Mouse (Mus musculus): ENCODE results near the gene Gm15319. TPM values are rescaled to one million over a fixed set of nuclear protein-coding genes. Genes with fewer than 3 reads are reported as not detected.
"Not testable (repeated sequence)": the region's sequence is repeated elsewhere in the genome, so short reads cannot be mapped to it uniquely, and the experiment has no call there.

The Gm15319 gene
- 0.09 and 0.13 TPM in 2 replicates for polyA plus RNA-seq (2015; fragmentation: Nextera tagmentation; extraction: Ambion mirVana)

DNA sequence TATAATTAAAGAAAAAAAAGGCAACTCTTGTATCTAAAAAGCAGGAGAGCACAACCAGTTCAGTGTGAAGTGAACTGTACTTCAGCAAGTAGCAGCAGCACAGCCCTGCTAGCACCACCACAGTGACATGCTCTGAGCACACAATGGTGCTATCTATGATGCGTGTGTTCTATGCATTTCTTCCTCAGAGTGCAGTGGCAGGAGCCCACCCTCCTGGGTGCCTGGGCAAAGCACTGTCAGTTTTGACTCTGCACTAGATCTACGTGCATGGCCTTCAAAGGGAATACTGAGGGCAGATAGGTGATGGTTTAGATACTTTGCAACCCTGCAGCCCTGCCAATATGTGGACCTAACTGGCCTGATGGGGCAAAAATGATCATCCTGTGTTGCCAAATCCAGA lies at the start of gene Gm15319:
Gene Gm15319 (minus strand): TSS at position 101 of the 400 bp plus-strand sequence.
- not testable (repeated sequence) for H3K27me3 ChIP-seq; H3K4me3 ChIP-seq; H3K4me2 ChIP-seq; H3K36me3 ChIP-seq; H3K9me3 ChIP-seq; H3K9ac ChIP-seq; ATAC-seq (ENCODE audit: low FRiP score); H3K4me1 ChIP-seq (replicated peaks); H3K27ac ChIP-seq
- WGBS, result no CpG with 5 or more reads among the region's 2 CpGs

DNA sequence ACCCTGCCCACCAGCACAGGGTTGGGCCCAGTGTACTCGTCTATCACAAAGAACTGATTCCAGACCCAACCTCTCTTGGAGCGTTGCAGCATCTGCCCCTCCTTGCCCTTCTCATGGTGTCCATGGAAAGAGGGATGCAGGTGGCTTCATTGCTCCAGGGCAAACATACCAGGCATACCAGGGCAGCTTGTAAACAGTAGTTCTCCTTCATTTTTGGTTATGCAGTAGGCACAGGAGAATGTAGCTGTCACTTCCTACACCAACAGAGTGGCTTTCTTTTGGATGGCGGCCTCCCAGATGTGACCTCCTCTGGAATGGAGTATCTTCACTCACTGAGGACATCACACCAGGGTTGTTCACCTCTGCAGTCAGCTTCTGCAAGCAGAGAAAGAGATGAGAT lies 47.3 kb upstream of the Gm15319 start:
- H3K36me3 ChIP-seq; H3K9ac ChIP-seq; H3K9me3 ChIP-seq; H3K4me3 ChIP-seq; H3K27me3 ChIP-seq; H3K4me2 ChIP-seq; H3K4me1 ChIP-seq (replicated peaks); ATAC-seq (ENCODE audit: low FRiP score); H3K27ac ChIP-seq: not testable (repeated sequence)
- WGBS, result 80% methylated on average over 1 of the region's 3 CpGs

DNA sequence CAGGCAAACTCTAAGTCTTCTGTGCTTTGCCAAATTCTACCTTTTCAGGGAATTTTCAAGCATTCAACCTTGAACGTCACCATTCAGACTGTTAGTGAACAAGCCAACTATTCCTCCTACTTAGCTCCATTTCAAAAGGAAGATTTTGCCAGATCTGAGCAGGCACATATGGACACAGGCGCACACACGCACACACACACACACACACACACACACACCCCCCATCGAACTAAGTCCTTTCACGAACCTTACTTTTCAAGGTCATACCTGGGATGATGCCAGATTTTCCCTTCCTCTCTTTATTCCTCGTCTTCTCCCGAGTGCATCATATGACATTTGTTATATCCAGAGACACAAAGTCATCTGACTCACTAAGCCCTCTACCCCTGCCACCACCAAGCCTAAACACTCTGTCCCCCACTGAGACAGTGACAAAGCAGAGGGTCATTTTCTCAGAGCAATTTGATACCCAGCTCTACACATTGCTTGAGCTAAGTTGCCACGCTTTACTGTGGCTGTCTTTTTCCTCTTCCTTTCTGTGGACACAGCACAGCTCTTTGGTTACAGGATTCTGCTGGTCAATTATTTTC lies 45.5 kb upstream of the Gm15319 start:
- H3K4me1 ChIP-seq (replicated peaks); H3K27ac ChIP-seq; H3K4me2 ChIP-seq; H3K4me3 ChIP-seq; ATAC-seq (ENCODE audit: low FRiP score); H3K27me3 ChIP-seq; H3K9ac ChIP-seq; H3K9me3 ChIP-seq; H3K36me3 ChIP-seq: not testable (repeated sequence)
- WGBS, result 91% methylated on average over 8 of the region's 8 CpGs

DNA sequence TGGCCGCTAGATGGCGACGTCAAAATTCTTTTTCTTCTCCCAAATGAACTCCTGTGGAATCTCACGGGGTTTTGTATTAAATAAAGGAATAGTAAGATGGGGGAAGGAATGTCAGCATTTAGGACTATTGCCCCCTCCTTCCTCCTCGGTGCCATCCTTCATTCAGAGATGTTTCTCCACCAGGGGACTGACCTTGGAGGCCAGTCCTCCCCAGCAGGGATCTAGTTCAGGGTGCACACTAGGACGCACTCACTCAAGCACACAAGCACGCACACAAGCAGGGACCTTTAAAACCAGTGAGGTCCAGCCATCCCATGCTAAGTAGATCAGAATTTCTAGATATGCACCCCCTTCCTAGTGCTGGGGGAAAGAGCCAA lies 26.3 kb upstream of the Gm15319 start:
- WGBS, result 27% methylated on average over 6 of the region's 7 CpGs
- peak; percentile 71; the same call in 1 of the 2 replicates for ATAC-seq (ENCODE audit: low FRiP score)
- H3K9me3 ChIP-seq; H3K9ac ChIP-seq; H3K4me3 ChIP-seq; H3K27me3 ChIP-seq; H3K36me3 ChIP-seq; H3K4me2 ChIP-seq; H3K4me1 ChIP-seq (replicated peaks); H3K27ac ChIP-seq: not testable (repeated sequence)

DNA sequence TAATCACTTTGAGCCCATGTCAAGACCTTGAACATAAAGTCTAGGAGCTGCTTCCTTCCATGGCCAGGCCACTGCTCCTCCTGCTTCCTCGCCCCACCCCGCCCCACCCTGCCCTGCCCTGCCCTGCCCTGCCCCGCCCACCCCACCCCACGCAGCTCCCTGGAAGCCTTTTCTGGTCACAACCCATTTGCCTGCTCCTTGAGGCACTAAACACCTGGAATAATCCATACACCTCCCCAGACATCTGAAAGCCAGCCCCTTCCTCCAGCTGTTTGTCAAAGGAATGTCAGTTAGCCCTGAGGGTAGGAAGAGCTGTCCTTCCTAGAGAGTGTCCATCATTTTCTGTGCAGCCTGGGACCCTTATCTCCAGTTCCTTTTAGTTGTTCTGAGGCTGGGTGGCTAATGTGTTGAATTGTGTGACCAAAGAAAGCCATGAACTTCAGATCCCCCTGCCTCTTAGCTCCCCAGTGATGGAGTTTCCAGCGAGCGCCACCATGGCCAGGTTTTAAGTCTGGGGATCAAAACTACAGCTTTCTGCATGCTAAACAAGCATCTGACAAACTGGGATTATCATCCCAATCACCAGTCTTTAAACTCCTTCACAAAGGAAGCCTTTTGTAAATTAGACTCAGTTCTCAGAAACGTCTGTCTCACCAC lies 25.8 kb upstream of the Gm15319 start:
- not testable (repeated sequence) for H3K4me2 ChIP-seq; H3K27ac ChIP-seq; H3K9me3 ChIP-seq; H3K4me1 ChIP-seq (replicated peaks); H3K36me3 ChIP-seq; H3K4me3 ChIP-seq; H3K27me3 ChIP-seq; H3K9ac ChIP-seq
- WGBS, result 52% methylated on average over 3 of the region's 7 CpGs
- peak; percentile 84 for ATAC-seq (ENCODE audit: low FRiP score)

GRCm38 (mm10) chr8:20387121-20387794 lies 24.2 kb upstream of the Gm15319 start:
- H3K27me3 ChIP-seq; H3K4me3 ChIP-seq; H3K4me1 ChIP-seq (replicated peaks); ATAC-seq (ENCODE audit: low FRiP score); H3K9me3 ChIP-seq; H3K27ac ChIP-seq; H3K9ac ChIP-seq; H3K36me3 ChIP-seq; H3K4me2 ChIP-seq: not testable (repeated sequence)
- WGBS, result 85% methylated on average over 2 of the region's 8 CpGs

GRCm38 (mm10) chr8:20384990-20385389 lies 22.0 kb upstream of the Gm15319 start:
- not testable (repeated sequence) for ATAC-seq (ENCODE audit: low FRiP score); H3K9me3 ChIP-seq; H3K27me3 ChIP-seq; H3K36me3 ChIP-seq; H3K4me1 ChIP-seq (replicated peaks); H3K9ac ChIP-seq; H3K4me2 ChIP-seq; H3K4me3 ChIP-seq; H3K27ac ChIP-seq
- WGBS, result 58% methylated on average over 1 of the region's 2 CpGs

- not testable (repeated sequence) for ATAC-seq (ENCODE audit: low FRiP score)
These were observed 21.1 kb upstream of the Gm15319 start for GRCm38 (mm10) chr8:20384131-20384530.

DNA sequence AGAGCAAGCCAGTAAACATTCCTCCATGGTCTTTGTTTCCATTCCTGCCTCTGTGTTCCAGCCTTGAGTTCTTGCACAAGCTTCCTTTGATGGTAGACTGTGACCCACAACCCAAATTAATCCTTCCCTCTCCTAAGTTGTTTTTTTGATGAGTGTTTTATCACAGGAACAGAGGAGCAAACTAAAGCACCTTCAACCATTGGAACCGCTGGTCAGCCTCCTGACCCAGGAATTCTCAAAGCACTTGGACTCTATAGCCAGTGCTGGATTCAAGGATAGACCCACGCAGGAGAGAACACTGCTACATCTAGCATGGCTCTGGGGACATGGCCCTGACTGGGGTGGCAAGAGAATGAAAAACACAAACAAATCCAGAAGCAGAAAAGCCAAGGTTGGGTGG lies 19.1 kb upstream of the Gm15319 start:
- H3K9ac ChIP-seq; H3K4me2 ChIP-seq; ATAC-seq (ENCODE audit: low FRiP score); H3K36me3 ChIP-seq; H3K9me3 ChIP-seq; H3K4me3 ChIP-seq; H3K27ac ChIP-seq; H3K4me1 ChIP-seq (replicated peaks); H3K27me3 ChIP-seq: not testable (repeated sequence)
- WGBS, result 79% methylated on average over 2 of the region's 2 CpGs

More at GRCm38 (mm10) chr8:20384131-20384530, 21.1 kb upstream of the Gm15319 start:
- H3K27me3 ChIP-seq; H3K9ac ChIP-seq; H3K9me3 ChIP-seq; H3K4me3 ChIP-seq; H3K27ac ChIP-seq; H3K36me3 ChIP-seq; H3K4me2 ChIP-seq; H3K4me1 ChIP-seq (replicated peaks): not testable (repeated sequence)
- 96% methylated on average over 9 of the region's 9 CpGs for WGBS

DNA sequence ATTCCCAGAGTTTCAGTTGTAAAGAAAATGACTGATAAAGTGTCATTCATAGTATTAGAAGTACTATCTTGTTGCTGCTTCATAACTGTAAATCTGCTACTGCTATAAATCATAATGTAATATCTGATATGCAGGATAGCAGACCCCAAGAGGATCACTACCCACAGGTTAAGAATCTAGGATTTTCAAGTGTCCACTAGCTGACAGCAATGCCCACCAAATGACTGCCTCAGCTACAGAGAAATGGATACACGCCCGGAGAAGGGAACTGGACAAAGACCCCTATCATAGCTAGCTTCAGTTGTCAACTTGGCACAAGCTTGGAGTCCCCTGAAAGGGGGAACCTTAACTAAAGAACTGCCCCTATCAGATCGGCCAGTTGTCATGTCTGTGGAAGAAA lies 18.6 kb upstream of the Gm15319 start:
- not testable (repeated sequence) for H3K4me3 ChIP-seq; H3K27ac ChIP-seq; H3K36me3 ChIP-seq; H3K4me2 ChIP-seq; H3K9ac ChIP-seq; H3K27me3 ChIP-seq; H3K4me1 ChIP-seq (replicated peaks); H3K9me3 ChIP-seq; ATAC-seq (ENCODE audit: low FRiP score)
- 91% methylated on average over 2 of the region's 3 CpGs for WGBS

DNA sequence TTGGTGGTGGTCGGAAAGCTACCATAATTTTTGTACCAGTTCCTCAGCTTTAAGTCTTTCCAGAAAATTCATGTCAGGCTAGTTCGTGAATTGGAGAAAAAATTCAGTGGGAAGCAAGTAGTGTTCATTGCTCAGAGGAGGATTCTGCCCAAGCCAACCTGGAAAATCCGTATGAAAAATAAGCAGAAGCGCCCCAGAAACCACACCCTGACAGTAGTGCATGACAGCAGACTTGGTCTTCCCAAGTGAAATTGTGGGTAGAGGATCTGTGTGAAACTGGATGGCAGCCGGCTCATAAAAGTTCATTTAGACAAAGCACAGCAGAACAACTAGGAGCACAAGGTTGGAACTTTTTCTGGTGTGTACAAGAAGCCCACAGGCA lies 18.2 kb upstream of the Gm15319 start:
- not testable (repeated sequence) for H3K9me3 ChIP-seq; H3K36me3 ChIP-seq; H3K27me3 ChIP-seq; ATAC-seq (ENCODE audit: low FRiP score); H3K27ac ChIP-seq; H3K4me2 ChIP-seq; H3K4me1 ChIP-seq (replicated peaks); H3K9ac ChIP-seq; H3K4me3 ChIP-seq
- 91% methylated on average over 1 of the region's 5 CpGs for WGBS

DNA sequence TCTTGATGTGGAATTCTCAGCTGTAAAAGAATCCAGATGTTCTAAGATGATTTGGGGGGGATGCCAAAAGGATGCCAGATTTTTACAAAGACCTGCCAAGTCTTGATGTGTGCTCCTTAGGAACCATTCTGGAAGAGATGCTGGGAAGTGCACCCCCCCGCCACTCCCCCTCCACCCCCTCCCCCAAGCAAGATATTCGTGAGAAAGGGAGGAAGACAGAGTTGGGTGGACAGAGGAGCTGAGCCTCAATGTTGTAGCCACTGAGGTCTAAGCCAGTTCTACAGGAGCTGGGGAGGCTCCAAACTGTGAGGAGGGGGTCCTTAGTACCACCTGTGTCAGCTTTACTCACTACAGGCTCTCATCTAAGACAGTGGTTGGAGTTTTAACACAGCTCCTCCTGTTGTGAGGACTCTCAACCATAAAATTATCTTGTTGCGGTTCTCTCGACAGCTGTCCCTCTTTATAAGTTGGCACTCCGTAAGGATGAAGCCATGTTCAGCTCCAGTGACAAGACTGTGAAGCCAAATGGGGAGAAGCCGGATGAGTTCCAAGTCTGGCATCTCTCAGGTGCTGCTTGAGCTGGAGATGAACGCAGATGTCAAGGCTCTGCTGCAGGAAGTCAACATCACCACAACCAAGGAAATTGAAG lies 17.7 kb upstream of the Gm15319 start:
- not testable (repeated sequence) for H3K4me2 ChIP-seq; H3K9me3 ChIP-seq; H3K27ac ChIP-seq; H3K36me3 ChIP-seq; H3K4me1 ChIP-seq (replicated peaks); H3K4me3 ChIP-seq; H3K9ac ChIP-seq; H3K27me3 ChIP-seq
- WGBS, result 91% methylated on average over 7 of the region's 7 CpGs
- ATAC-seq (ENCODE audit: low FRiP score), result peak; percentile 77
